Mouse (Mus musculus) NIH3T3 (cell line): Measurements from ENCODE around the gene Rgl1.

Experiments
- DNase-seq: peaks from one replicate; pipeline ENCODE4 v3.0.0-alpha.2; 2012; ENCODE audit warnings: low read depth

Rgl1 gene

DNA sequence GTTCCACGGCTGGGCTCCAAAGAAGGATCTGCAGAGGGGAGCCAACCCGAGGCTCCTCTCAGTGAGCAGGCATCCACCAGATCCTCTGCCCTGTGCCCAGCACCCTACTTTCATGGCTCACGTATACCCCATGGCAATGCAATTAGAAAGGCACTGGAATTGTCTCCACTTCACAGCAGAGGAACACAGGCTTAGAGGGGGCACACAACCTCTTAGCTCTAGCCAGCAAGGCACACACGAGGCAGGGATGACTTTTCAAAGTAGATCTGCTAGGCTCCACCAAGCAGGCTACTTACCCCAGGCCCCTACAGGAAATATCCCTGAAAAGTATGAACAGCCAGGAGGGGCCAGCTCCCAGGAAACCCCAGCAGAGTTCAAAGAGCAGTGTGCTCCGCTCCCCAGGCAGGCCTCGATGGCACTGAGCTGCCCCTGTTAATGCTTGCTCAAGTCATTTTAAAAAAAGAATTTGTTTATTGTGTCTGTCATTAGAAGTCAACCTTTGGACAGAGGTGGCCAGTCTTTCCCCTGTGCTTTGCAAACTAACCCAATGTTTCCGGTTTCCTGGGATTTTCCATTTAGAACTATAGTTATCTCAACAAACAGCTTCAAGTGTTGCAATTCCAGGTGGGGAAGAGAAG is 151.3 kb downstream of the Rgl1 start:
- DNase-seq, result no peak

DNA sequence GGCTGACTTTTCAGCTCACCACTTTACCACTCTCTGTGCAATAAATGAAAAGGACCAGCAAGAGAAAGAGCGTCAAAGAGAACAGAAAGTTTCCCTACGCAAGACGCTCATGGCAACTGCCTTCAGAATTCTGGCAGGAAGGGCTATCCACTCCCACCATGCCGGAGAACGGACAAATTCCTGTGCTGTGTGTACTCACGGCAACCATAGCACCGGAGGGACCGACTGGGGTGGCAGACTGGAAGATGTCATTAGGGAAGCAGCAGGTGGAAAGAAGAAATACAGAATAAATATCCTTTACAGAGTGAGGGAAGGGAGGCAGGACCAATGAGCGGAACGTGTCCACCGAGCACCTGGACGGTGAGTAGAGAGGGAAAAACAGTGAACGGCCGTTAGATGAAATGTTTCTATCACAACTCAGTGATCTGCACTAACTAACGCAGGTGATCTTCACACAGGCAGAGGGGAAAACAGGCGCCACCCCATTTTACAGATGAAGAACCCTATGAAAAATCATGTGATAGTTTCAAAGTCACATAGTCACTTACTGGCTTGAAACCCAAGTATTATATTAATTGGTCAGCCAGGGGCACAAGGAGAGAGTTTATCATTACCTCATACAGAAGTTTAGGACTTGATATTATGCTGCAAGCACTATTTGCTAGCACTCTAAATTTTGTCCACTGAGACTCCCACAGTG is 152.8 kb downstream of the Rgl1 start:
- DNase-seq, result no peak

DNA sequence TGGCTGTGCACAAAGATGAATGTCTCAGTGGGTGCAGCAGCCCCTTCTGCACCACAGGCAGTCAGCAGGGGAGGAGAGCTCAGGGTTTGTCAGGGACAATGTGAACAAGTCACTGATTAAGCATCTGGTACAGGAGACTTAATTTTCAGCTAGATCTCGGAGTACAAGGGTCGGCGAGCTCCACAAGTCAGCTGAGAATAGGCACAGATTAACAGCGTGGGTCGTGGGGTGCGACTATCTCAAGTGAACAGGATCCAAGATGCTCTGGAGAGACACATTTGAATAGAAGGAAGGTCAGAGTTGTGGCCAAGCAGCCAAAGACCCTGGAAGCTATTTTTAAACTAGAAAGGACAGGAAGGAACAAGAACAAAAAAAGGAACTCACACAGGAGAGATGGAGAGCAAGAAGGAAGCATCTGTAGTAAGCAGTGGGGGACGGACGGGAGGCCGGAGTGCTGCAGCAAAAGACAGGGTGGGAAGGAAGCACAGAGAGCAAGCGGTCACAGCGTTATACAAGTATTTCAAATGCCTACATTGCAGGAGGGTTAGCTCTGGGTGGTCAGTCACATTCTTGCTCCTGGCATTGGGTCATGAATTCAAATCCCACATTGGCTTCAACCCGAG is 153.5 kb downstream of the Rgl1 start:
- no peak for DNase-seq

DNA sequence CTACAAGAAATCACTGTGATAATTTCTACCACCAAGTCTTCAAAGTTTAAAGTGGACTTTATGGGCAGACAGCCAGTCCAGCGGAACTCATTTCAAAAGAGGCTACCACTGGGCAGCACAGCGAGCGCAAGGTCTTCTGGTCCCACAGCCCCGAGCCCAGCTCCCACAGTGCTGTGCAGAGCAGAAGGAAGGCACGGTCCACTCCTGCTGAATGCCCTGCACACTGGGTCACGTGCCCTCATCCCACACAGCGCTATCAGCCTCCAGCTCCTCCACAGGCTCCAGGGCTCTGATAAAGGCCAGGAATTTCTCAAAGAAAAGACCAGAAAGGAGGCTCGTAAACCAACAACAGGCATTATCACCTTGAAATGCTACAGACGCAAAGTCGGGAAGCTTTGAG is 156.6 kb downstream of the Rgl1 start:
- no peak for DNase-seq

DNA sequence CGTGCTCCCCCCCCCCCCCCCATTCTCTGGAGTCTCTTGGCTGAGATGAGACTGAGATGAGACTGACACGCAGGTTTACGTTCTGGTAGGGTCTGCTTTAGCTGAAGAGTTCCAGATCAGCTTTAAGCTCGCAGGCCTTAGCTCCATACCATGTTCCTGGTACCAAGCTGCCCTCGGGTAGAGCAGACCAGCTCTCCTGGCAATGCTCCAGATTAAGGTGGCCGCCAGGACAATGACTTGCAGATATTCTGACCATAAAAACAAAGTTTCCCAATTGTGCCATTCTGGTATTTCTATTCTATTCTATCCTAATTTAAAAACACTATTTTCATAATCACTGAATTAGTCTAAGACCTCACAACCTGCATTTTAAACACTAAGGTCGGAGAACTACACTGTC is 157.1 kb downstream of the Rgl1 start:
- no peak for DNase-seq

DNA sequence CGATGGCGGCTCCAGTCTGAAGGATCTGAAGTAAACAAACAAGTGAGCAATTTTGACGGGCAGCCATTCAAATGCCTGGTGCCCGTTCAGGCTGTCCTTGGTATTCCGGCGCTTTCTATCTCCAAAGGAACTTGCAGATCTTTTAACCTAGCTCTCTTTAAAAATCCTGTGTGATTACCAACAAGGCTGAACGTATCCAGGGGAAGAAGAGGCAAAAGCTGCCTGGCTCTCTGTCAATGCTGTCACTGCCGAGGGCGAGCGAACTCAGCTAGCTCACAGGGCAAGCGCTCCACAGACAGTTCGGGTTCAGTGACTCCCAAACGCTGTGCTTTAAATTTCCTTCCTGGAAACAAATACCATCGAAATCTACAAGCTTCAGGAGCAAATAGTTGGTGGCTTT is 158.4 kb downstream of the Rgl1 start:
- DNase-seq, result peak; percentile 24

DNA sequence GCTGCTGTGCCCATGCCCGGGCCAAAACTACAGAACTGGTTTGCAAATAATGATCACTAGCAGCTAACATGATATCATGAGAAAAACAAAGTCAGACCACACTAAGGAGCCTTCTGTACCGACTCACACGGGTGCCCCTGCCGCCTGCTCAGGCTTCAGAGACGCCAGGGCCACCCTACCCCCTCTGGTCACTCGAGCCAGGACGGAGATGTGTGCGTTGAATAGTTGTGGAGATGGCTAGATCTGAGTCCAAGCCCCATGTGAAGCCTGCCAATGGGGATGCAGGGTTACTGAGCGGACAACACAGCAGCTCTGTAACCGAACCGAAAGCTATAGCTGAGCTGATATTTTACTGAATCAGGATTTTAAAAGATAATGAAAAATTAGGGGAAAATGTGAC is 159.4 kb downstream of the Rgl1 start:
- no peak for DNase-seq

DNA sequence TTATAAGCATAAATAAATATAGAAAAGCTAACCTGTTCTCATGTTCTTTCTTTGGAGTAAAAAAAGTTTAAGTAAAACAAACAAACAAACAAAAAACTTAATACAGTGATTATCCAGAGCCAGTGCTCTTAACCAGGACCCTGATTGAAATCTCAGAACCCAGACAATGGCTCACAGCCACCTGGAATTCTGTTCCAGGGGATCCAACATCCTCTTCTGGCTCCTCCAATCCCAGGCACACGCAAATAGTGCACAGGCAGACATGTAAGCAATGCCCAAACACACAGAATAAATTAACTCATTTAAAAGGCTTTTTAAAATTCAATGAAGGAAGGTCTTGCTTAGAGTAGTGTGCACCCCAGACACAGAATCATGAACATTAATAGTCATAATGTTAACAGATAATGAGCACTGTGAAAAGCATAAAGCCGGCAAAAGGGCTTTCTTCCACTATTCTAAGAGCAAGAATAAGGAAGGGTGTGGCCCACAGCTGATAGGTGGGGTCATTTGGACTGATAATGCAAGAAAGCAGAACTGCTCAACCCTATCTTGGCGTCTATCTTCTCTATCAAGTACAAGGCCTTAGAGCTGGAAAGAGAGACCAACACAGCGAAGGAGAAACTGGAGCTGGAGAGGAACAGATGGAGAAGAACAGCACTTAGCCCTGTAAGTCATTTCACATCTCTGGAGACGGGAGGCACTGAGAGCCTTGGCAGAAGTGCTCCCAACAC is 160.1 kb downstream of the Rgl1 start:
- no peak for DNase-seq

DNA sequence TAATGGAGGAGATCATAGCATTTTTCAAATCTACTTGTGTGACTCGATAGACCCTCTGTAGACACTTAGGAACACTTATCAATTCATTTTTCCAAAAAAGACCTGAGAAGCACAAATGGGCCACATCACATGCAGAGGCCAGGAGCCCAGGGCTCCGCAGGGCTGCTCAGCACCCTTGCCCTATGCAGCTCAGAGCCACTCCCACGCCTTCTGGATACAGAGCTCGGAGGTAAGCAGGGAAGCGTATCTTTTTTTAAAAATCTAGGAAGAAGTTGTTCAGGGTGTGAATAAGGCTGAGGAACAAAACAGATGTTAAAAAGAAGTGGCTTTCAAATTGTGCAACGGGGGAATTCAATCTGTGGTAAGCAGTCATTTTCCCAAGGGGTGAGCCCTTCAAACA is 162.0 kb downstream of the Rgl1 start:
- no peak for DNase-seq

DNA sequence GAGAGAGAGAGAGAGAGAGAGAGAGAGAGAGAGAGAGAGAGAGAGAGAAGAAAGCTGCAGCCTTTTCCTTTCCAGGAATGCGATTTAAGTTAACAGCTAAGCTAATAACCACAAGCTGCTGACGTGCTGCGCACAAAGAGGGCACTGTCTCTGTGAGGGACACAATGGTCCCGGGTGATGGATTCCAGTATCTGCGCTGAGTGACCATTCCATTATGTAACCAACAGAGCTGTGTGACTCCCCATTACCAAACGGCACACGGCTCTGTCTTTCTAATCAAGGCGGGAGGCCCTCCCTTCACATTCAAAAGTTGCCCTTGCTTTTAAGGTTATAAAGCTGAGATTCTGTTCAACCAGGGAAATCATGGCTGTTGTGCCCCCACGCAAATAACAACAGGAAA is 162.5 kb downstream of the Rgl1 start:
- DNase-seq, result no peak

DNA sequence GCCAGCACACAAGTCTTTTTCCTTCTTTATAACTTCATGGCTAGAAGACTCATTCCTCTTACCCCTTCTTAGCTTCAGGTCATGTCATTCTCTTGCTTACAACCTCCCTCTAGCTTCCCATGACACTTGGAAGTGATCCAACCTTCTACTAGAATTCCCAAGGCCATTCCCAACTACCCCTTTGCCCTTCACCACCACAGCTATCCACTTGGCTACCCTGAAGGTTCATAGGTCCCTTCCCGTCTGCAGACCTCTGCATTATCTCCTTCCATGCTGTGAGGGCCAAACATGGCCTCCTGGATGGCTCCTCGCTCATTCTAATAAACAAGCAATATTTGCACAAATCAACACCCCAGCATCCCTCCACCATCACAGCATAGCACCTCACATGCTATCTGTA is 165.7 kb downstream of the Rgl1 start:
- no peak for DNase-seq

DNA sequence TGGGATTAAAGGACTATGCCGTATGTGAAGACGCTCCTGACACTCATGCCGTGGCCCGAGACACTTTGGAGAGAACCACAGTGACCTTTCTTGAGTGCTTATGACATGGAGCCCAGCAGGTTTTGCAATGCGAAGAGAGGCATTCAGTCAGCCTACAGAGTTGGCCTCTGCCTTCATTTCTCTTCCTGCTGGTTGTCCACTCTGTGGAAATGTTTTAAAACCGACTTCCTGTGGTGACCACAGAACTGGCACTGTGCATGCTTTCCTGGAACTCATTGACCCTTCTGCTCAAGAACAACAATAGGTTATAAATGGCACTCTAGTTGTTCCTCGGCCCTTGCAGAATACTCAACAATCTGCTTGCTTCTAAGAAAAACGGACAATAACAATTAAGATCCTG is 166.8 kb downstream of the Rgl1 start:
- DNase-seq, result no peak

DNA sequence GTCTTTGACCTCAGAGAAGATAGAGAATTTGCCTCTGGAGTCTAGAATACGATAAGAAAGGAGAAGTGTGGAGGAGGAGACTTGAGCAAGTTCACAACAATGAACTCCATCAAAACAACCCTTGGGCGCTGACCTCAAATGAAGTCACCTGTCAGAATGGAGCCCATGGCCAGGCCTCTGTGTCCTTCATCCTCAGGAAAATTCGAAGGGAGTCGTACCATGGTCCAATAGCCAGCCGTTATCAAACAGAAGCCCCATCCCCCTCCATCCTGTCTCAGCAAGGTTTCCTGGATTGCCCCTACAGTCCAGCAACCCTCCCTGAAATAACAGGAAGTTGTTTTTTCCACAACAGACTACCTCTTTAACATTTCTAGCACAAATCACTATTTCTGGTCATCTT is 171.5 kb downstream of the Rgl1 start:
- DNase-seq, result no peak

DNA sequence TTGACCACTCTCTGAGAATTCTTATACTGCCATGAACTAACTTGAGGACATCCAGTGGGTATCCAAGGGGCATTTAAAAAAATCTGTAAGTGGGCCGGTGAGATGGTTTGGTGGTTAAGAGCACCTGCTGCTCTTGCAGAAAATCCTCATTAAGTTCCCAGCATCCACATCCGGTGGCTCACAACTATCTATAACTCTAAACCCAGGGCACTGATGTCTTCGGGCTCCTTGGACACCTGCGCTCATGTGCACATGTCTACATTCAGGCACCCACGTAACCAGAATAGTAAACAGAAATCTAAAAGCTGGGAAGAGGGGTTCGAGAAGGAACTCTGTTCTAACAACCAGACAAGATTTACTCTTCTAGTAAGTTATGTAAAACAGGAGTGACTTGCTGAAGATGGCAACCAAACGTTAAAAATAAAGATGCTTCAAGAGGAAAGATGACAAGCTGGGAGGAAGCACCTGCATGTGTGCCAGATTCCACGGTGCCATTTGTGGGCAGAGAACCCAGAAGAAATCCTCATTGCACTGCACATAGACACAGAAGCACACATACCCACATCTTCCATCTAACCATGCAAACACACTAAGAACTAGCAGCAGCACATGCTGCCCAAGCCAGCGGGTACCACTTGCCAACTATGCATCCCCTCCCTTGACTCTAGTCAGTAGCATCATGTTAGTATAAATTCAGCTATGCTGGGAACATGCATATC is 172.2 kb downstream of the Rgl1 start:
- no peak for DNase-seq

DNA sequence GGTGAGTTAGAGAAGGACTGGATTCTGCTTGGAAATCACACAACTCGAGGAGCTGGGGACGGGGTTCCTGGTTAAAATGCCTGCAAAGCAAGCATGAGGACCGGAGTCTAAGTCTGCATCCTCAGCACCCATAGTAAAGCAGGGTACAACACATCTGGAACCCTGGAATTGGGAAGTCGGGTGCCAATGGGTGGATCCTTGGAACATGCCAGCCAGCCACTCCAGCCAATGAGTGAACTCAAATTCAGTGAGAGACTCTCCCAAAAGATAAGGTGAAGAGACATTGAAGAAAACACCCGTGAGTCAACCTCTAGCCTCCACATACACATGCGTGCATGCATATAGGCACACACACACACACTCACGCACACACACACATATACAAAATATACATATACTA is 172.8 kb downstream of the Rgl1 start:
- DNase-seq, result no peak

DNA sequence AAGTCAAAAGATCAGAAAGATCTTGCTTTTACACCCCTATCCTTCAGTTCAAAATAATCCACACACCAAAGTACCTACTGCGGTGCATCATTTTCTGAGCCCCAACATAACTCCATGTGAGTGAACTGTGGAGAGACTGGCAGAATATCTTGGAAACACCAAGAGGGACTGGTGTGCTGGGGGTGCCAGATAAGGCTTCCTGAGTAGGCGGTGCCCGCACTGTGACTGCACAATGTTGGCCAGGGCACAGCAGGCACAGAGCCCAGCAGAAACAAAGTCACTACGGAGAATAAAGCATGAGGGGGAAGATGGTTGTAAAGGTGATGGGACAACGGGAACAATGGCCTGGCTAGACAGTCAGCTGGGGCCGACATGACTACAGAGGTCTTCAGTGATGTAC is 173.5 kb downstream of the Rgl1 start:
- DNase-seq, result no peak

DNA sequence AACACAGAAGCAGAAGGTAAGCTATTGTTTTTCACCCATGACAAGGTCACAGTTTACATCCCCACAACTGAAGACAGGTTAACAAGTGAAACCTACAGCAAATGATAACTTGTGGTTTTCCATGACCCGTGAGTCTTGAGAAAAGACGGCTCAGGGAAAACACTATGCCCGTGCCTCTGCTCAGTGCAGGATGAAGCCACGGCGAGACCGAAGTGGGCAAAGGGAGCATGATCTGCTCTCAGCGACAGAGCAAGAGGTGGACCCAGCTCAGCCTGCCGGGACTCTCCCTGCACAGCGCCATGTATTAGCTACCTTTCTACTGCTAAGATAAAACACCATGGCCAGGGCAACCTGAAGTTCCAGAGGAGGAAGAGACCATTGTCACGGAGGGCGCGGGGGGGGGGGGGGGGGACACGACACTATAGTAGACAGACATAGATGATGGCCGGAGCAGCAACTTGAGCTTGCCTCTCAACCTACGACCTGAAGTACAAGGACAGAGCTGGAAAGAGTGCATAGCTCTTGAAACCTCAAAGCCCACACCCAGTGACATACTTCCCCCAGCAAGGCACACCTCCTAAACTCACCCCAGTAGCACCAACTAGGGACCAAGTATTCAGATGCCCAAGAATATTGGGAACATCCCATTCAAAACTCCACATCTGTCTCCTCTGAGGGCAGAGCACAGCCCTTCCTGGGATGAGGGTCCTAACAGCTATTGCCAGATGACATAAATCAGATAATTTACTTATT is 174.2 kb downstream of the Rgl1 start:
- no peak for DNase-seq

DNA sequence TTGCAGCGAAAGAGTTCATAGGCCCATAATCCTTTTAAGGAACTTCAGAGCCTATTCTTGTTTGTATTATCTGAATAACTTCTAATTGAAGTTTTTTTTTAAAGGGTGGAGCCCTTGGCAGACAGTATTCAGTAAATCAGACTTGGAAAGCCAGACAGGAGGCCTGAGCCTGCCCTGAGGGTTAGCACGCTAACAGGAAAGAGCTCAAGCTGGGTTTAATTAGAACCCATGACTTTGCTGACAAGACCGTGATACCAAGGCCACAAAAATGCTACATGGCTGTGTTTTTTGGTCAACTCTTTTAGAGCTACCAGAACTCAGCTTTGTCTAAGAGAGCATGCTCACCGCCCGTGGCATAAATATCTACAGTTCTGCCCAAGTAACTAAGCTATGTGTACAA is 175.8 kb downstream of the Rgl1 start:
- peak; percentile 81 for DNase-seq

DNA sequence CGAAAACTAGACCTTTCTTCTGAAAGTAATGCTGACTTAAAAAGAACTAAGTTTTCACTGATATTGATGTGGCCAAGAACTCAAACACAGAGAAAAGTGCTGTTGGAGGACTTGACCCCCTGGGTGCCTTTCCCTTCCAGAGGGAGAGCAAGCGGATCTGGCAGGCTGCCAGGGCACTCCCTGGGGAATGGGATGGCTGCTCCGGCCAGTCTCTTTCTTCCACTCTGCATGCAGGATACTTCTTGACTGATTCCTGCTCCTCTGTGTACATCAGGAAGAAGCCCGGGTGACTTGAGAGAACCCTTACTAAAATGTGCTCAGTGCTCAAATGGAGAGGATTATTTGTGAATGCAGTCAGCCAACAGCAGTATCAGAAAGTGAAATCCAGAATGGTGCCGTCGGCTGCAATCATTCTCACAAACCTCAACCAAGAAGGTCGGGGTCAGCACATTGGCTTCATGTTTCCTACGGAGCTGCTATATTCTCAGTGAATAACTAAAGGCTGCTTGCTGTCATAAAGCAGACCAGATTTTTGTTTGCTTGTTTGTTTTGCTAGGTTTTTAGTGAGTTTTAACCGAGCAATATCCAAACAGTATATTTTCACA is 176.7 kb downstream of the Rgl1 start:
- peak; percentile 75 for DNase-seq

DNA sequence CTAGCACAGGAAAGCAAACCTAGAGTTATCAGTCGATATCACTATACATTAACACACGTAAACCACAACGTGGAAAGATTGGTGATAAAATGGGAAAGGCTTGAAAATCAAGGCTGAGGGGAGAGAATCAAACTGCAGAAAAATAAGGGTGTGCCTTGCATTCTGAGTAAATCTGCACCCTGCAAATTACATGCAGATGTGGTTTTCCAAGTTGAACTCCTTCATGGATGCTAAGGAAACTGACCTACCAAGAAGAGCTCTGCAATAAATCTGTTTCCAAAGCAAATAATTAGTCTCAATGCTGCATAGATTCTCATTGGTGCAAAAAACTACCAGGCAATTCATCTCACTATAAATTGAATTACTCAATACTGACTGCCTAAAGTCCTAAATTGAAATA is 178.7 kb downstream of the Rgl1 start:
- DNase-seq, result peak; percentile 66

DNA sequence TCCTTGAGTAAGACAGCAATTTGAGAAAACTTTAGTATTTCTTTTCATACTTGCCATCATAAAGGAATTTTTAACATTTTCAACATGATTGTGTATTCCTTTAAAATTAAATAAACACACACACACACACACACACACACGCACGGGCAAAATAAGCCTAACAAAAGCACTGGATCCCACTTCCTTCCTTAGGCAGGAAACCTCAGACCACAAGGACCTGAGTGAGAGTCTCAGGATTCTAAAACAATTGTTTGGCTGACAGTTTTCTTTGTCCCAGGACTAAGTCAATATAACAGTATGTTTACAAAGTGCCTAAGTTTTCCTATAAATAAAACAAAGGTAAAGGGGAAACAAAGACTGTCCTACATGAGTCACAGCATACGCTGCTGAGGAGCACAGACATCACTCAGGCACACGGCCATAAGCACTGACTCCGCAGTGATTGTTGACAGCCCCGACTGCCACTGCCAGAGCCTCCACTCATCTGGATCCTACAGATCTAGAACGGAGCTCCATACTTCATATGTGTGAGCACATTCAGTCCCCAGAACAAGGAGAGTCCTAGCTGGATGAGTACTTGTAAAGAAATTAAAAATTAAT is 180.7 kb downstream of the Rgl1 start:
- no peak for DNase-seq
